Mouse (Mus musculus): ENCODE measurements around the gene Gas7. TPM values are rescaled to one million over a fixed set of nuclear protein-coding genes. Genes with fewer than 3 reads are reported as not detected.

The Gas7 gene
- polyA plus RNA-seq, 1 experiment from 2014 or later = 75.1 TPM

DNA sequence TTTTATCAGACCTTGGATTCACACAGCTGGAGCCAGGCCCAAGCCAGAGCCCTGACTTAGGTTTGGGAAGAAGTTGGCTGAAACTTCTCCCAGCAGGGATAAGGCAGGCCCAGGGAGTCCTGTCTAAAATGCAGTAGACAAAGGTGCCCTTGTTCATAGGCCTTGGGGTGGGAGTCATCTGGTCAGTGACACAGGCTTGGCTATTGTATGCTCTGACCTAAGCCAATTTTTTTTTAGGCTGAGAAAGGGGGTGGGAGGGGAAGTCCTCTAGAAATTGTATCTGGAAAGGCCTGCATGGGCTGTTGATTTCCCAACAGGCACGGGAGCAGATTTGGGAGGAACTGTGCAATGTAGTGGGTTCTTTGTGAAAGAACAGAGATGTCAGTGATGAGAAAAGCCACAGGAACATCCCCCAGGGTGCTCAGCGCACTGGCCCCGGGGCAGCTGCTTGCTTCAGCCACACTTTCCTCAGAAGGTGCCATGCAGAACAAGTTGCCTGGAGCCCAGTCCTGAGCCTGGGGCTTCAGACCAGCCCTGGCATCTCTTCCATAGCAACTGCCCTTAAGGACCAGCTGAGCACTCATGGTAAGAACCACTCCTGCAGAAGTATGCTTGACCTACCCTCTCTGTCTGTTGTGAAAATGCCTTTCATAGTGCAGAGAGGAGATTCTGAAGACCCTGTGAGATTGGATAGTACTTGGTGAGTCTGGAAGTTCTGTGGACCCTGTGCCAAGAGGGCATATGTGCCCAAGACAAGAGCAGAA, 131.2 kb downstream of the Gas7 start:
- H3K9ac ChIP-seq (replicated peaks; ENCODE audit: low read depth, low read length) = no peak overlapping the region
- 63% methylated on average over 3 of the region's 3 CpGs for WGBS
- no peaks in the 10 kb centered on the region for H3K36me3 ChIP-seq (ENCODE audit: control insufficient read depth, insufficient read depth)
- no peak overlapping the region for H3K4me3 ChIP-seq (replicated peaks; ENCODE audit: low read length)
- no peak for ATAC-seq
- no peaks in the 10 kb centered on the region for H3K9me3 ChIP-seq (ENCODE audit: control insufficient read depth, low read length)
- no peaks in the 10 kb centered on the region for H3K27me3 ChIP-seq (replicated peaks; ENCODE audit: control insufficient read depth, insufficient read depth, low read length)
- no peak overlapping the region for H3K4me2 ChIP-seq (ENCODE audit: low read length)
- H3K27ac ChIP-seq (ENCODE audit: low read length) = no peak overlapping the region
- peaks cover 11% of the 10 kb centered on the region for H3K4me1 ChIP-seq (replicated peaks; ENCODE audit: control insufficient read depth, insufficient read depth, low read length)

DNA sequence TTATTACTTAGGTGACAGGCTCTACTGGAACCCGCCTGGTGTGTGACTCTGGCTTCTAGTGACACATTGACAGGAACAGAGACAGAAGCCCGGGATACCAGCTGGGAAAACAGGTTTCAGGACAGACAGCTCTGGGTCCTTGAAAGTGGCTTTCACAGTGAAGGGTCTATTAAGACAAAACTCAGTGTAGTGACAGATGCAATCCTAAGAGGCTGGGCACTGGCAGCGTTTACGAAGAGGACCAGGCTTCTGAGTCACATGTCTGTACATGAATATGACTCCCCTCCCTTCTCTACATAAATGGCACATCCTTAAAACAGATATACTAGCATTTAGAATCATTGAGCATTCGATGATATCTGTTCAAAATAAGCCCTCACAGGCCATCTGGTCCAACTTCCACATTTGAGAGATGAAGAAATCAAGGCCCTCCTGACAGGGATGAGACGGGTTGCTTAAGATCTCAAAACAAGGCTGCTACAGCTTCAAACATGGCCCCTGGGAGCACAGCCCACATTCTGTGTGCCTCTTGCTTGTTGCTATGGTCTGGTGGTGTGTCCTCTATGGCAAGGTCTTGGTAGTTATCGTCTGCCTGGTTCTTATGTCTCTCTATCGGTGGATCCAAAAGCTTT, 133.1 kb downstream of the Gas7 start:
- Histone ChIP-seq H3K27me3 (replicated peaks; ENCODE audit: control insufficient read depth, insufficient read depth, low read length) (no peaks in the 10 kb centered on the region), H3K4me2 (ENCODE audit: low read length) (peak overlapping the region; percentile 8; the same call in 1 of the 2 replicates), H3K4me1 (replicated peaks; ENCODE audit: control insufficient read depth, insufficient read depth, low read length) (peaks cover 11% of the 10 kb centered on the region), H3K9ac (replicated peaks; ENCODE audit: low read depth, low read length) (0 out of 2 replicates have a peak overlapping the region, but pooled peaks have one; percentile 10), H3K27ac (ENCODE audit: low read length) (peak overlapping the region; percentile 77), H3K9me3 (ENCODE audit: control insufficient read depth, low read length) (no peaks in the 10 kb centered on the region), H3K4me3 (replicated peaks; ENCODE audit: low read length) (no peak overlapping the region), H3K36me3 (ENCODE audit: control insufficient read depth, insufficient read depth) (no peaks in the 10 kb centered on the region)
- ATAC-seq = peak; percentile 62
- WGBS = 50% methylated on average over 8 of the region's 8 CpGs

DNA sequence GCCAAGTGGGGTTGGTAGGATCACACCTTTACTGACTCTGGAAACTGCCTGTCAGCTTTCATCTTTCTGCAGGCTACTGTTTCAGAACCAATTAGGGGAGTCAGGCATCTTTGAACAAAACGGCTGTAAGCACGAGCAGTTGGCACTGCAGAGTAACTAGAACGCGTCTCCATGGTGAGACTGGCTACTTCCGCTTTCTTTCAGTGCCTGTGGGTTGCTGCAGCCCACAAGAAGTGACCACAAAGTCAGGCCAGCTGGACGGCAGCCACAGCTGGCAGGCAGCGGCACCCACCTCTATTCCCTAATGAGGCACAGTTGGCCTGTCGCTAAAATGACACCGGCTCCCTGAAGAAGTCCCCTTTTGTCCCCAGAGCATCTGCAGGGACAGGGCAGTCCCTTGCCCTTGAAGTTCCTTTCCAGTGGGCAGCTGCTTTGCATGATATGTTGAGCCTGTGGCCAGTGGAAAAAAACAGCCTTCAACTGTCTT, 133.6 kb downstream of the Gas7 start:
- Histone ChIP-seq H3K4me3 (replicated peaks; ENCODE audit: low read length) (no peak overlapping the region), H3K4me1 (replicated peaks; ENCODE audit: control insufficient read depth, insufficient read depth, low read length) (peaks cover 11% of the 10 kb centered on the region), H3K27me3 (replicated peaks; ENCODE audit: control insufficient read depth, insufficient read depth, low read length) (no peaks in the 10 kb centered on the region), H3K9me3 (ENCODE audit: control insufficient read depth, low read length) (no peaks in the 10 kb centered on the region), H3K4me2 (ENCODE audit: low read length) (peak overlapping the region; percentile 8; the same call in 1 of the 2 replicates), H3K36me3 (ENCODE audit: control insufficient read depth, insufficient read depth) (no peaks in the 10 kb centered on the region), H3K9ac (replicated peaks; ENCODE audit: low read depth, low read length) (no peak overlapping the region), H3K27ac (ENCODE audit: low read length) (peak overlapping the region; percentile 77)
- WGBS = 22% methylated on average over 9 of the region's 9 CpGs
- peak; percentile 76 for ATAC-seq

DNA sequence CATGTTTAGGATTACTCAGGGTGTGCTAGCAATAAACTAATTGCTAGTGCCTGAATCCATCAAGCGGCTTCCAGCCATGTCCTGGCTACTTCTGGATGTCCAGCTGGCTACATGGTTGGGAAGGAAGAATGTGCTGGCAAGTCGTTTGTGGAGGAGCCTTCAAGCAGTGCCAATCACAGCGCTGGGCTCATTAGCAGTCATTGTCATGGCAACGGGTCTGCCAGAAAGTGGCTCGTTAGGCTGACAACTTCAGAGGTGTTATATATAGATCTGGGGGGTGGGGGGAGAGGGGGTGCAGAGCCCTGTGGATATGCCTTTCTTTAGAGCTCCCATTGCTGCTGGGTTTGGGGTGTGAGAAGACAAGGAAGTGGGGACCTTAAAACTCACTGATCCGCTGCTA, 141.0 kb downstream of the Gas7 start:
- peak; percentile 89 for ATAC-seq
- Histone ChIP-seq H3K9ac (replicated peaks; ENCODE audit: low read depth, low read length) (peak overlapping the region; percentile 33), H3K4me2 (ENCODE audit: low read length) (peak overlapping the region; percentile 45), H3K27ac (ENCODE audit: low read length) (peak overlapping the region; percentile 82), H3K4me3 (replicated peaks; ENCODE audit: low read length) (peak overlapping the region; percentile 38), H3K36me3 (ENCODE audit: control insufficient read depth, insufficient read depth) (no peaks in the 10 kb centered on the region), H3K9me3 (ENCODE audit: control insufficient read depth, low read length) (no peaks in the 10 kb centered on the region), H3K27me3 (replicated peaks; ENCODE audit: control insufficient read depth, insufficient read depth, low read length) (no peaks in the 10 kb centered on the region), H3K4me1 (replicated peaks; ENCODE audit: control insufficient read depth, insufficient read depth, low read length) (peaks cover 43% of the 10 kb centered on the region)
- WGBS = 10% methylated on average over 6 of the region's 6 CpGs

DNA sequence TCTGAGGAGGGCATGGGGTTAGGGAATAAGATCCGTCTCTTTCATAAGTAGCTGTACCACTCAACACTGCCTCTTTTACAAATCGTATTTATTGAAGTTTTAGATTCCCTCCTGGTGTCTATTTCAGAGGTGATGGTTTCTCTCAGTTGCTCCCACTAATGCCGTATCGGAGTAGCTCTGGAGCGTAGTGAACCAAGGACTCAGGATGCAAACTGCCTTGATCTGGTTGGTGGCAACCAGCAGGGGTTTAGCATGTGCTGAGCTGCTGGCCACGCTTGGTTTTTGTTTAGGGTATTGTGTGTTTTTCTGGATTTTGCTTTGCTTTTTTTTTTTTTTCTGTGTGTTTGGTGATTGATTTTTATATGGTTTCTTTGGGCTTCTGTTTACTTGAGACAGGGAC, 141.6 kb downstream of the Gas7 start:
- Histone ChIP-seq H3K4me3 (replicated peaks; ENCODE audit: low read length) (peak overlapping the region; percentile 38), H3K27me3 (replicated peaks; ENCODE audit: control insufficient read depth, insufficient read depth, low read length) (no peaks in the 10 kb centered on the region), H3K9ac (replicated peaks; ENCODE audit: low read depth, low read length) (peak overlapping the region; percentile 33), H3K36me3 (ENCODE audit: control insufficient read depth, insufficient read depth) (no peaks in the 10 kb centered on the region), H3K4me2 (ENCODE audit: low read length) (peak overlapping the region; percentile 45), H3K9me3 (ENCODE audit: control insufficient read depth, low read length) (no peaks in the 10 kb centered on the region), H3K4me1 (replicated peaks; ENCODE audit: control insufficient read depth, insufficient read depth, low read length) (peaks cover 49% of the 10 kb centered on the region), H3K27ac (ENCODE audit: low read length) (peak overlapping the region; percentile 82)
- 0 out of 2 replicates have a peak, but pooled peaks have one; percentile 6 for ATAC-seq
- 58% methylated on average over 6 of the region's 6 CpGs for WGBS

DNA sequence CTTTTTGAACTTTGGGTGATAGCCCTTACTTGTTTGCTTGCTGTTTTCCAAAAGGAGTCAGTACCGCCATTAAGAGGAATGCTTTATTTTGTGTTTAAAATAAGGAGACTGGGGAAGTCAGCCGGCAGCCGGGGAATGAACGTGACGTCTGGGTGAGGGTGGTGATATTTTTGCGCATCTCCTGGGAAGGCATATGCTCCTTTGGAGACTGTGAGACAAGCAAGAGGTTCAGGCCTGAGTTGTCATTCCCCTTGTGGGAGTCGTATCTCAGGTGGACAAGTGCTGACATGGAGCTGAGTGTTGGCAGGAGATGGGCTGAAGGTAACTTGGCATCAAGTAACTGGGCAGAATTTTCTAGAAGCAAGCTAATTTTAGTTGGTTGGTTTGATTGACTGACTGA, 142.2 kb downstream of the Gas7 start:
- Histone ChIP-seq H3K9ac (replicated peaks; ENCODE audit: low read depth, low read length) (peak overlapping the region; percentile 8; the same call in 1 of the 2 replicates), H3K27ac (ENCODE audit: low read length) (peak overlapping the region; percentile 82), H3K4me3 (replicated peaks; ENCODE audit: low read length) (peak overlapping the region; percentile 38), H3K4me1 (replicated peaks; ENCODE audit: control insufficient read depth, insufficient read depth, low read length) (peaks cover 53% of the 10 kb centered on the region), H3K27me3 (replicated peaks; ENCODE audit: control insufficient read depth, insufficient read depth, low read length) (no peaks in the 10 kb centered on the region), H3K36me3 (ENCODE audit: control insufficient read depth, insufficient read depth) (no peaks in the 10 kb centered on the region), H3K9me3 (ENCODE audit: control insufficient read depth, low read length) (no peaks in the 10 kb centered on the region), H3K4me2 (ENCODE audit: low read length) (peak overlapping the region; percentile 45)
- 51% methylated on average over 7 of the region's 7 CpGs for WGBS
- ATAC-seq = no peak

DNA sequence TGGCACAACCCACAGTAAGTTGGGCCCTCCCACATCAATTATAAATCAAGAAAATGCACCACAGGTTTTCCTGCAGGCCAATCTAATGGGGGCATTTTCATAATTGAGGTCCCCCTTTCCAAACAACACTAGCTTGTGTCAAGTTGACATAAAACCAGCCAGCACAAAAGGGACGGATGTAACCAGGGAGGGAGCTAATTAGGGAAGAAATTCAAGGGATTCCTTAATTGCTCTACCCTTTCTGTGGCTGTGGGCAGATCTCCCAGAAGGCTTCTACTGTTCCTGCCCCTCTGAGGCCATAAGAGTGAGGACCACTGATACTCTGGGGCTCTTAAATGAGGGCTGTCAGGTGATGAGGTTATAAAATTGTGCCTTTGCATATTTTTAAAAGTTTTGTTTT, 143.9 kb downstream of the Gas7 start:
- peak; percentile 45 for ATAC-seq
- H3K27ac ChIP-seq (ENCODE audit: low read length) = no peak overlapping the region
- H3K27me3 ChIP-seq (replicated peaks; ENCODE audit: control insufficient read depth, insufficient read depth, low read length) = no peaks in the 10 kb centered on the region
- 15% methylated on average over 1 of the region's 1 CpGs for WGBS
- H3K36me3 ChIP-seq (ENCODE audit: control insufficient read depth, insufficient read depth) = no peaks in the 10 kb centered on the region
- no peak overlapping the region for H3K9ac ChIP-seq (replicated peaks; ENCODE audit: low read depth, low read length)
- peaks cover 63% of the 10 kb centered on the region for H3K4me1 ChIP-seq (replicated peaks; ENCODE audit: control insufficient read depth, insufficient read depth, low read length)
- H3K9me3 ChIP-seq (ENCODE audit: control insufficient read depth, low read length) = no peaks in the 10 kb centered on the region
- H3K4me2 ChIP-seq (ENCODE audit: low read length) = peak overlapping the region; percentile 45
- no peak overlapping the region for H3K4me3 ChIP-seq (replicated peaks; ENCODE audit: low read length)

DNA sequence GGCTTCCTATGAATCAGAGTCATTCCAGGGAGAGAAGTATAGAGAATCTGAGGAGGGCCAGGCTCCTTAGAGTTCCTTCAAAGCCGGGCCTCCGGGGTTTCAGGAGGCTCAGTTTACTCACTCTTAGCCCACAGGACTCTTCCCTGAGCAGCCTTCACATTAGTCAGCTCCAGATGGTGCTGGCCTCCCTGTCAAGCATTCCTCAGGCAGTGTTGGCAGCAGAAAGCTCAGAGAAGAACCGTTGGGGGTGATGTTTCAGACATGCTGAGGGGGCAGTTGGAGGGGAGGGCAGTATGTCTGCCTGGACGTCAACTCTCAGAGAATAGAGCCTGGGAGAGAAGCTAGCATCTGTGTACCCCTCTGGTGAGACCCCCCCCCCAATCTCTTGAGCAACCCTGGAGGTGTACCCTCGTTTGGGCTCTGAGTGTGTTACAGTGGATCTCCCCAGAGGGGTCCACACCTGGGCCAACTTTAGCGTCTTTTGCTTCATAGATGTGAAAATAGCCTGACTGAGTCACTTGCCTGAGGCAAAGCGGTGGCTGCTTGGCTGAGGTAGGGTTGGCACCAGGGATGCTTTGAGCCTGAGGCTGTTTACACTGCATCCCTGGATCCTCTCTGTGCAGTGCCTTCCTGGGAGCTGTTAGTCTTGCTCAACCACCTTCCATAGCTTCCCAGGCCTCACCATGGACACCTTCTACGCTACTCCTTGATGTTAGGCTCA, 145.6 kb downstream of the Gas7 start:
- H3K4me2 ChIP-seq (ENCODE audit: low read length) = peak overlapping the region; percentile 2; the same call in 1 of the 2 replicates
- no peaks in the 10 kb centered on the region for H3K9me3 ChIP-seq (ENCODE audit: control insufficient read depth, low read length)
- peak; percentile 7; the same call in 1 of the 2 replicates for ATAC-seq
- no peak overlapping the region for H3K9ac ChIP-seq (replicated peaks; ENCODE audit: low read depth, low read length)
- H3K27me3 ChIP-seq (replicated peaks; ENCODE audit: control insufficient read depth, insufficient read depth, low read length) = no peaks in the 10 kb centered on the region
- H3K4me3 ChIP-seq (replicated peaks; ENCODE audit: low read length) = no peak overlapping the region
- 50% methylated on average over 8 of the region's 8 CpGs for WGBS
- H3K36me3 ChIP-seq (ENCODE audit: control insufficient read depth, insufficient read depth) = no peaks in the 10 kb centered on the region
- peak overlapping the region; percentile 13; the same call in 1 of the 2 replicates for H3K27ac ChIP-seq (ENCODE audit: low read length)
- peaks cover 60% of the 10 kb centered on the region for H3K4me1 ChIP-seq (replicated peaks; ENCODE audit: control insufficient read depth, insufficient read depth, low read length)
